Mouse (Mus musculus) cerebellum, adult 11-12 months (tissue): ENCODE results near the gene Lhfpl5.

Source experiments
- DNase-seq: peaks from one replicate; pipeline ENCODE4 v3.0.0; 2022

Lhfpl5 gene

DNA sequence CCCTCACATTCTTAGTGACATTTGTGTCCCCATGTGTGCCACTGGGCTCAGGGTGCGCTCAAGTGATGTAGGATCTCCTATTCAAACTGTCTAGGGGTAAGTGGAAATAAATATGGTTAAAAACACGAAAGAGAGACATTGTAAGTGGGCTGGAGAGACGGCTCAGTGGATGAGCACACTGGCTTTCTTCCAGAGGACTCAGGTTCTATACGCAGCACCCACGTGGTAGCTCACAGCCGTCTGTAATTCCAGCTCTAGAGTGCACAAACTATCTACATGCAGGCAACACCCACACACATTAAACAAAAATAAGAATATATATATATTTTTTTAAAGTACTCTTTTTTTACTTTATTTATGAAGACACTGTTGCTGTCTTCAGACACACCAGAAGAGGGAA is 2.5 kb upstream of the Lhfpl5 start:
- DNase-seq = no peak

DNA sequence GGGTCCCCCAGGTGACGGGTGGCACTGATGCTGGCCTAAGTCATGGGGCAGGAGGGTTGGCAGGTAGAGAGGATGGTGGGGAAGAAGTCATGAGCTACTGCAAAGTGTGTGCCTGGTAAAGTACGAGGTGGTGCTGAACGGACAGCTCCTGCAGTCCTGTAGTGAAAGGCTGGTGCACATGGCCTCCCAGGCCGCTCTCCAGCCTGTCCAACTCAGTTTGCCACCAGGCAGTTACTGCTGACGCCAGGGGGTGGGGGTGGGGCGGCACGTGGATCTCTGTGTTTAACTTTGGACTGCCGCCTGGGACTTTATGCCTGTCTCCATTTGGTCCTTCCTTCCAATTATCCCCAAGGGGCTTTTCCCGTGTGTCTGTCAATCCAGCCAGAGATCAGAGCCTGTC is 5.0 kb downstream of the Lhfpl5 start:
- DNase-seq = no peak

DNA sequence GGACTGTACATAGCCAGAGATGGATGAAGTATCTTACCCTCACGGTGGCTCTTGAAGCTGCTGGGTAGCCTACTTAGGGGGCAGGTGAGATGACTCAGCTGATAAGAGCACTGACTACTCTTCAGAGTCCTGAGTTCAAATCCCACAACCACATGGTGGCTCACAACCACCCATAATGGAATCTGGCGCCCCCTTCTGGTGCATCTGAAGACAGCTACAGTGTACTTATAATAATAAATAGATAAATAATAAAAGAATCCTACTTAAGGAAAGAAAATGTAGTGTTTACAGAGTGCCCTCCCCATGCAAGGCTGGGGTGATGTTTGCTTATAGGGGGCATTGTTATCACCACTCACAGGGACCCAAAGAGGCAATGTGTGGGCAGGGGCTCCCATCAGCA is 5.6 kb downstream of the Lhfpl5 start:
- DNase-seq = no peak

DNA sequence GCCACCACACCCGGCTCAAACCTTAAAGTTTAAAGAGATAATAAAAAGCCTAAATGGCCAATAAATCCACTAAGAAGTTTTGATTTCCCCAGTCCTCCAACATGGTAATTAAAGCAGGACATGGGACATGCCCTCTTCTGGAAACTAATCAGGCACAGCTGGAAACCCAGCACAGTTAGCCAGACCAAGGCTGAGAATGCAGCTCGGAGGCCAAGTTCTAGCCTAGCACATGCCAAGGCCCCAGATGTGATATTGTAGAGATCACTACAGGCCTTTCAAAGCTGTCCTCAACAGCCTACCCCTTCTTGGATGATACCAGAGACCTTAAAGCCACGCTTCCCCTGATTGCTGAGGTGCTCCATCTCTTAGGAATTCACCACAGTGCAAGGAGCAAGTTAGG is 11.1 kb downstream of the Lhfpl5 start:
- DNase-seq = no peak

DNA sequence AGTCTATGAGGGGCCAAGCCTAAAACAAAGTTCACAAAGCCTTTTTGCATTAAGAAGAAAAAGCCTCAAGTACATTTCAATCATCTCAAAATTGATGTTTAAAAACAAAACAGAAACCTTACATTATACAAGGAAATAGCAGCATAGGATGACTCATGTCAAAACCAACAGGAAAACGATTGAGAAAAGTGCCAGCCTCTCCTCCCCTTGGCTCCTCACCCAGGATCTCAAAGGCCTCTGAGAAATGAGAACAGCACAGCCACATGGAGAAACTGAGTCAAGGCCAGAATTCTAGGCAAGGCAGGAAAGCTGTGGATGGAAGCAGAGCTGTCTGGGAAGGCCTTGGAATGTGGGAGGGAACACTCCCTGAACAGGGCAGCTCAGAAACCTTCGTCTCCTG is 13.2 kb downstream of the Lhfpl5 start:
- no peak for DNase-seq

DNA sequence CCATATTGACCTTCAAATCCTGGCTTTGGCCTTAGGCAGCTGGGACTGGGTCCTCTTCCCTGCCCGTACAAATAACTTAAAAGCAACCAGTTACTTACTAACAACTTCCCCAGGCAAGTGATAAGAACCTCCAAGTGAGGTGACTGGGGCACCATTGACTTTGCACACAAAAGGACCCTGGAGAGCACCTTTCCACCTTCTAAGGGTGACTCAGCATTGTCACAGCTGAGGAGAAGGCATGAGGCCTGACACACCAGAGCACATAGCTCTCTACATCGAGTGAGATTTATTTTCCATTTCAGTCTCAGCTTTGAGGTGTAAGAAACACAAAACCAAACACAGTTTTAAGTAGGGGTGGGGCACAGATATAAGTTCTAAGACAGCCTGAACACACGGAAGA is 15.2 kb downstream of the Lhfpl5 start:
- no peak for DNase-seq

DNA sequence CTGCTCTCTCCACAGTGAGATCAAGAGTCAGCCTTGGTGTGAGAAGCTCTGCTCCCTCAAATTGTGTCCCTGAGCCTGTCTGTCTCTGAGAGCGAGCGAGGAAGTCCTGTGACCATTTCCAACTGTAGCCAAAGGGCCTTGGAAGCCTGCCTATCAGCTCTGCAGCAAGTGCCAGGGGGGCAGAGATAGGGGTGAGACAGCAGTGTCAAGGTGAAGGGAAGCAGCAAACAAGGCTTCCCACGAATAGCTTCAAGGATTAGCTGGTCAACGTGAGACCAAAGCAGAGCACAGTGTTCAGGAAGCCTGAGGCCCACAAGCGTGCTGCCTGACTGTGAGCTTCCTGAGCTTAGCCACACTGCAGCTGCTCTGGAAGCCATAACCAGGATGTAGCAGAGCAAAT is 16.0 kb downstream of the Lhfpl5 start:
- no peak for DNase-seq

DNA sequence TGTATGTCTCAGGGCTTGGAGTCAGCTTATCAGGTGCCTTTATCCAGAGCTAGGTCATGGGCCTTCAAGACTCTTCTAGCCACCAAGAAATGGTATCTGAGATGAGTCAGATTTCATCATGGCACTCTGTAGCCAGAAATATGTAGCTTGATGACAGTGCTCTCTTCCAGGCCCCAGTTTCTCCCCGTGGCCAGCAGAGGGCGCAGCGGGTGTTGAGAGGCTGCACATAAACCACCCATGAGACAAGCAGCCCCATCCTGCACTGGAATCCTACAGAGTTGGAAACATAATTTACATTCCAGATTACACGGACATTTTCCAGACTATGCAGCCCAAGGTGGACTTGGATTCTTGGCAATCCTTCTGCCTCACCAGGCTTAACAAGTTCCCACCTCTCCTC is 17.6 kb downstream of the Lhfpl5 start:
- DNase-seq = peak; percentile 51

DNA sequence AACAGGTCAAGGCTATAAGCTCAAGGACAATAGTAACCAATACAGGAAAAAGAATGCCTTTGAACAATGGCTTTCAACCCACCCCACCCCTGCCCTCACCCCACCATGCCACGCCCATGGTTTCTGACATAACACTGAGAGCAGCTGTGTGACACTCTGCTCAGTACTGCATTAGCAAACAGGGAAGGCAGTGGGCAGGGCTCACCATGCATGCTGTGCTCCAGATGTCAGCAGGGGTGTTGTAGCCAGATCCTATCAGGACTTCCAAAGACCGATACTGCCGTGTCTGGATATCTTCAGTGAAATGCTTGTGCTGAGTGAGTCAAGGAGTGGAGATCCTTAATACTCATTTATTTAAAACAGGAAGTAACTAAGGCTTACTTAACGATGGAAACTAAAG is 18.5 kb downstream of the Lhfpl5 start:
- DNase-seq = no peak

DNA sequence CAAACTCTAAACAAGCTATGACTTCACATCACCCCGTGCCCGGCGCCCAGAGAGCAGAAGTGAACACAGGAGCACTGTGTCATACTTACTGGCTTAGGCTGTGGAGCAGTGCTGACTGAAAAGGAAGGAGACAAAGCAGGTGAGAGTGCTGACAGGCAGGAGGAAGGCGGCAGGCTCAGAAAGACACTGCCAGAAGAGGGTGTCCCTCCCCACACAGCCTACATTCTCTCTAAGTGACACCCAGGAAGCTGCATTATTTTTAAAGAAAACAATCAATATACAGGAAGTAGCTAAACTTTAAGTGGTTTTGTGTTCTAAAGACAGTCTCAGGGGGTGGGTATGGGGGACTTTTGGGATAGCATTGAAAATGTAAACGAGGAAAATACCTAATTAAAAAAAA is 25.3 kb downstream of the Lhfpl5 start:
- no peak for DNase-seq

DNA sequence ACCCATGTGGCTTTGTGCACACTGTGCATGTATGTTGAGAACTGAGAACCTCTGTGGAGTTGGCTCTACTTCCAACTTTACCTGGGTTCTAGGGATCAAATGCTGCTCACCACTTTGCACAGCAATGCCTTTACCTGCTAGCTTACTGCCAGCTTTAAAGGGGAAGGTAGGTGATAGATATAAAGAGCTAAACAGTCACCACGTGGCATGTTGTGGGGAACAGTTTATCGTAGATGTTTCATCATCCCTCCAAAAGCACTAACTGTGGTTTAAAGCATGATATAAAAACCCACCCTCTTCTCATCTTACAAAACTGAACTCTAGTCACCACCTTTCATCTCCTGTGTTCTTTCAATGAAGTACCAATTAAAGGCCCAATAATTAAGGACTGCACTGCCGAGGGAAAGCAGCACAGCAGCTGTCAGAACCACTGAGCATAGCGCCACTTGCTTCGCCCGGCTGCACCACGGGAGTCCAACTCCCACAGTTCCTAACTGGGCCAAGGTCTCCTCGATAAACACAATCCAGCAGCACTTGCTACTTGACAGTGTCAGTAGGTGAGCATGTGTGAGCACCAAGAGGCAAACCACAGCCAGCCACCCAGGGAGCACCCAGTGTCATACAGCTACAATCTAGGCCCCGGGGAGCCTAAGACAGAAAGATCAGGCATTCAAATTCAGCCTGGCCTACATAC is 26.3 kb downstream of the Lhfpl5 start:
- DNase-seq = no peak

DNA sequence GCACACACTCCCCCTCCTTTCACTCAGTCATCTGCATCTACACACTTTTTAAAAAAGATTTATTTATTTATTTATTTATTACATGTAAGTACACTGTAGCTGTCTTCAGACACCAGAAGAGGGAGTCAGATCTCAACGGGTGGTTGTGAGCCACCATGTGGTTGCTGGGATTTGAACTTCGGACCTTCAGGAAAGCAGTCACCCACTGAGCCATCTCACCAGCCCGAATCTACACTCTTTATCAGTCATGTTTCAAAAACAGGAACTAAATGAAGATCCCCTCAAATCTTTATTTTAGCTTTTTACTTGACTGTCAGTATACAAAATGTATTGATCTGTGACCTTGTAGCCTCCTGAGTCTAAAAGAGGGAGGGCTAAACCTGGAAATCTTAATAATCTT is 34.1 kb downstream of the Lhfpl5 start:
- no peak for DNase-seq

DNA sequence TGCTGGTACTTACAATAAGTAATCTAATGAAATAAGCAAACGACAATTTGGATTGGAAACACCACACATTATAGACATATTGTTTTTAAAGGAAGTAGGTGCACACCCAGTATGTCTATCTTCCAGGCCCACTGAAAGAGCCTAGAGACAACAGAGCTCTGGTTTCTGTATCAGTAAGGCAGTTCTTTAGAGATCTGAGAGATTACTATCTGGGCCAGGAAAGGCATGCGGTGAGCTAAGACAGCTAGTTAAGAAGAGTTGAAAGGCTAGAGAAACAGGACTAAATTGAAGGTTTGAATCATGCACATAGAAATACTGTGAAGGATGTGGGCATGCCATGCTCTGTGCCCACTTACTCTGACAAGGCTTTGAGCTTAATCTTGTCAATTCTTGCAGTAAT is 37.2 kb downstream of the Lhfpl5 start:
- no peak for DNase-seq

DNA sequence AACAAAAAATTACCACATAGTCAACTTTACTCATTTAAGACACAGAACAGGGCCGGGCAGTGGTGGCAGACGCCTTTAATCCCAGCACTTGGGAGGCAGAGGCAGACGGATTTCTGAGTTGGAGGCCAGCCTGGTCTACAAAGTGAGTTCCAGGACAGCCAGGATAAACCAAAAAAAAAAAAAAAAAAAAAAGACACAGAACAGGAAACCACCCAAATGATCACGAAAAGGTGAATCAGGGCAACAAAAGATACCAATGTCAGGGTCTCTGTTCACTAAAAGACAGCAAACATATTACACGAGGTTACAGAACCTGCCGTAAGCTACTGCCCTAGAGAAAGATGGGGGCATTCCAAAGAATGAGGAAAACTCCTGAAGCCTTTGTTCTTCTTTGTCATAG is 37.7 kb downstream of the Lhfpl5 start:
- no peak for DNase-seq

DNA sequence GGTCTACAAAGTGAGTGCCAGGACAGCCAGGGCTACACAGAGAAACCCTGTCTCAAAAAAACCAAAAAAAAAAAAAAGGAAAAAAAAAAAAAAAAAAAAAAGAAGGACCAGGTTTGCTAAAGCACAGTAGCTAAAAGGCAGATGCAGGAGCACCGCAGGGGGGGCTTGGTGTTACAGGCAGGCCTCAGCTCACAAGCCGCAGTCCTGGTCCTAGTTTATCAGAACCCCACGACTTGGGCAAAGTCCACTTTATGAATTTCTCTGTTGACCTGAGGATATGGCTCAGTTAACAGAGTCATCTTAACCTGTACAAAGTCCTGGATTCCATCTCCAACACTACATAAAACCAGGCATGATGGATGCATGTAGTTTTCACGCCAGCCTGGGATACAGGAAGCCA is 39.9 kb downstream of the Lhfpl5 start:
- no peak for DNase-seq

DNA sequence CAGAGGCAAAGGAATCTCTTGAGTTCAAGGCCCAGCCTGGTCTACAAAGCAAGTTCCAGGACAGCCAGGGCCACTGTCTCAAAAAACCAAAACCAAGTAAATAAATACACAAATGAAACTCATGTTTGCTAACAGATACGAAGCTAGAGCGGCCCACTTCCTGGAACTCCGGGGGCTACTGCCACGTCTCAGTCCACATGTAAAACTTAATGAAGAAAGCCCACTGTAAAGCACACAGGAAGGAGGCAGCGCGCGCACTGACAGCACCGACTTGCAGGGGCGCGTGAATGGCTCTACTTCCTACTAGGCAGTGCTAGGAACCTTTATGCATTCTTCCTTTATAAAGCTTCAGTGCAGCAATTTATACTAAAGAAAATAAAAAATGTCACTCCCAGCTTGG is 42.2 kb downstream of the Lhfpl5 start:
- no peak for DNase-seq

DNA sequence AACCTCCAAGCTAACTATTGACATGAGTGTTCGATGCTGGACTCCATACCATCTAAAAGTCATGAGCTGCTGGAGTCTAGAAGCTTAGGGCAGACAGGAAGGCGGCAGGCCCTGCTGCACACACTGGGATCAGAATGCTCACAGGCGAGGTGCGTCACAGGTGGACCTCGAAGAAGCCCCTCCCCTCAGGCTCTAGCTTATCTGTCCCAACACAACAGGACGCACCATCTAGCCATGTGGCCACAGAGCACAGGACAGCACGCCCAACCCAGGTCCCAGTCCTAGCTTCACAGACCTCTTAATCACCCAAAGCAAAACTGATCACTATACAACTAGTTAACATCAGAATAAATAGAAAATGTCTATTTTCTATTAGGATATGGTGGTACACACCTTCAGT is 42.7 kb downstream of the Lhfpl5 start:
- DNase-seq = no peak

DNA sequence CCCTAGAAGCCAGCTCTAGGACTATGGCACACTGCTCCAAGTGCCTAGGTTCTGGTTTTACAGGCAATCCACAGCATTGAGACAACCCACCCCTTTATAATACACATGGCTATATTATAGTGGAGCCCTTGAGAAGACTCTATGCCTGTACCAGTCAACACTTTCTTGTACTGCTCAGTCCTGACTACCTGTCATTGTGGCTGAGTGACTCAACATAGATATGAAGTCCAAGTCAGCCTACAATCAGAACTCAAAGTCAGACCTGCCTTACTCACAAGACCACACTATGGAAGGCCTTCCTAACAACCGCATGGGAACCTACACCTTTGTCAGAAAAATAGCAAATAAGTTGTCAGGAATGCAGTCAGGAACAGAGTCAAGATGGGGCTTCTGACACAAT is 43.3 kb downstream of the Lhfpl5 start:
- no peak for DNase-seq

DNA sequence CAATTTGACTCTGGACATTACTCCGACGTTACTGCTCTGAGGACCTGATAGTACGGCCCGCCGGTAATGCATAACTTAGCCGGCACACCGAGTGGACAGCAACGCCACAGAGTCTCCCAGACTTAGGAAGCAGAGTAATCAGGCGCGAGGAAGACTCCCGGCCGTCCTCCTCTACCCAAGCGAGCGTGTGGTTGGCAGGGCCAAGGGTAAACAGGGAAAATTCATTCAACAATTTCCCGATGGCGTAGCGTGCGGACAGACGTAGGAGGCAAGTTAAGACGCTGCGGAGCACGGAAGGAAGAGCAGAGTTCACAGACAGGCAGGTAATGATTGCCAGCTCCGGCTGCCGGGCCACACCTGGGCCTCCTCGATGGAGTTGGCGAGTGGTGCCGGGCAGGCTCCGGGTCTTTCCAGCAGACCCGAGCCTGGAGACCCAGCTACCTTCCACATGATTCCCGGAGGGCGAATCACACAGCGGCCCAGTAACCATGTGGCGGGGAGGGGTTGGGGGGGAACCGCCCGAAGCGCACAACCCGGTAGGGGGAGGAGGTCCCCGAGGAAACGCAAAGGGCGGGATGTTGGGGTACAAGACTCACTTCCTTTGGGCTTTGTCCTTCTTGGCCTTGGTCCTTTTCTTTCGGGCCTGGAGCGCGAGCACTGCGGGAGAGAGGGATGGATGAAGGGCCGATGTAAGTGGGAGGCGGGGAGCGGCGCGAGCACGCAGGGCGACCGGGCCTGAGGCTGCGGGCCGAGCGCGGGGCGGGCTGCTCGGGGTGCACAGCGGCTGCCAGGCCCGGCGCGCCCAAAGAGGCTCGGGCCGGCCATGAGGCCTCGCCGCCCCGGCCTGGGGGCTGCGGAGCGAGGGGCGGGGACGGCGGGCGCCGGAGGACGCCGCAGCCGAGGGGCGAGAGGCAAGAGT is 46.2 kb downstream of the Lhfpl5 start:
- DNase-seq = no peak

DNA sequence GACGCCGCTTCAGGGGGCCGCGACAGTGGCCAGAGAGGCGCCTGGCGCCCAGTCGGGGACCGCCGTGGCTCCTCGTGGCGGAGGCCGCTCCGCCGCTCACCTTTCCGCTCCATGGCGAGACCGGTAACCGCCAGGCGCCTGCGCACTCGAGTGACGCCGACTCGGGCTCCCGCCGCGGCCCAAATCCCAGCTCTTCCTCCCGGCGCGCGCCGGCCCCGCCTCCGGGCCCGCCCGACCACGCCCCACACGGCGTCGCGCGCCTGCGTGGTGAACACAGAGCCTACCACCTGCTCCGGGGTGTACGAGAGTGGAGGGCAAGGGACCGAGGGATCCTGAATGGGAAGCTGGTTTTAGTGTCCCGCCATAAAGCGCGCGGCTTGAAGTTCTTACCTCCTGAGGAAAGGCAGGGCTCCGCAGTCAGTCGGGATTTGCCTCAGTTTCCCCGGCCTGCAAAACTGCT is 46.9 kb downstream of the Lhfpl5 start, which contains the start of gene Srpk1:
Gene Srpk1, minus strand, starts transcription at position 410 of the 460 bp plus-strand sequence.
- peak; percentile 91 for DNase-seq

DNA sequence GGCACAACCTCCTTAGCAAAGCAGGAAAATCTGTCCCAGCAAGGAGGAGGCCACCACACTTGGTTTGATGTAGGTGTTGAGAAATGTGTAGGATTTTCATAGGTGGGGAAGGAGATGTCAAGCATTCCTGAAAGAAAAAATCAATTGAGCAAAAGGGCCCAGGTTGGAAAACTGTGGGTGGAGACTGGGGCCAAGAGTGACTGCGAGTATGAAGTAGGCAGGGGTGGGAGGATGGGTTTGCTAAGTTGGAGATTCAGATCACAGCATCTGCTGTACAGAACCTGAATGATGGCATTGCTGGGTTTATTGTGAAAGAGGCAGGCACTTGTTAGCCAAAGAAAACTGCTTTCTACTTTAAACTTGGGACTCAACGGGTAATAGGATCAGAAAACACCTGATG is 49.4 kb downstream of the Lhfpl5 start:
- no peak for DNase-seq

DNA sequence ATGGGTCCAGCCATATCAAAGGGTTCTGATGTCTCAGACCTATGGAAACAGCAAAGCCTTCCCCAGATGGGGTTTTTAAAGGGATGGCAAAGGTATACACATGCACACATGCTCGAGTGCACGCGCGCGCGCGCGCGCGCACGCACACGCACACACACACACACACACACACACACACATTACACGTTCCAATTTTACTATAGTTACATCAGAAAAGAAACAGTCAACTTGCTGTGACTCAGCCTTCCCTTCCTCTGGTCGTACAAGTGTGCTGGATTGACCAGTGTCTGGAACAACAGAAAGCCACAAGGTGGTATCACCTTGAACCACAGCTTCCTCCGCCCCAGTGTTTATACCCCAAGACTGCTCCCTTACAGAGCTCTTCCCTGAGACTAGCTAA is 49.9 kb downstream of the Lhfpl5 start:
- no peak for DNase-seq

DNA sequence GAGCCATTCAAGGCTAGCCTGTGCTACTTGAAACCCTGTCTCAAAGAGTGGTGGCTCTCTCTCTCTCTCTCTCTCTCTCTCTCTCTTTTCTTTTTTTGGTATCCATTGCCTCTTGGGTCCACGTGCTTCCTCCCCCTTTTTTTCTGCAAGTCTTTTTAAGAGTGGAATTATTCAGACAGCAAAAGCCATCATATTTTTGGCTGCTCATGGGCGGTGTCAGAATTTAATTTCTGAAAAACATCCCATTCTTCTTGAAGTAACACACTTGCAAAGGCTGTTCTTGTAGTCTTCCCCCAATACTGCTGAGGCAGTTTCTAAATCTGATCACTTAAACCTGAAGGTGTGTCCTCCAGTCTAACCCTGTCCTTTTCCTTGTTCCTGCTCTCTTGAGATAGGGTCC is 51.5 kb downstream of the Lhfpl5 start:
- DNase-seq = no peak
